Mouse (Mus musculus): Measurements from ENCODE around the gene Unk. TPM values are rescaled to one million over a fixed set of nuclear protein-coding genes. Genes with fewer than 3 reads are reported as not detected.
A peak's percentile ranks its signal among the peaks of the same experiment; 100 is the strongest.

Gene Unk
- polyA plus RNA-seq, 1 experiment from 2014 or later, result 41.3 TPM

DNA sequence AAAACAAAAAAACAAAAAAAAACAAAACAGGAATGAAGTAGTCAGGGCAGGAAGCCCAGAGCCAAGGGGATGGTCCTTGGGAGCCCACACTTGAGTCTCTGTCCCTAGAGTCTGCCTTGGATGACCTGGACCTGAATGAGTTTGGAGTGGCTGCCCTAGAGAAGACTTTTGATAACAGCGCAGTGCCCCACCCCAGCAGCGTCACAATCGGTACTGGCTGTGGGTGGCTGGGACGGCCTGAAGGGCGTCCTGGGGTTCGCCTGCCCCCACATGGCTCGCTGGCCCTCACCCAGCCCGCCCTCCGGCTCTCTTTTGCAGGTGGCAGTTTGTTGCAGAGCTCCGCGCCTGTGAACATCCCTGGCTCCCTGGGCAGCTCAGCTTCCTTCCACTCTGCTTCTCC lies 25.8 kb downstream of the Unk start:
- Histone ChIP-seq H3K4me3 (ENCODE audit: low read length) (no peak overlapping the region), H3K36me3 (ENCODE audit: control insufficient read depth, insufficient read depth, low read length) (peaks cover 65% of the 10 kb centered on the region), H3K27ac (ENCODE audit: low read length) (no peak overlapping the region), H3K4me2 (ENCODE audit: low read depth, low read length) (no peak overlapping the region), H3K4me1 (replicated peaks; ENCODE audit: control insufficient read depth, insufficient read depth, low read length) (no peaks in the 10 kb centered on the region), H3K27me3 (ENCODE audit: control insufficient read depth, insufficient read depth, low read depth, low read length) (no peaks in the 10 kb centered on the region), H3K9ac (ENCODE audit: low read length) (no peak overlapping the region), H3K9me3 (ENCODE audit: control insufficient read depth, low read length) (no peaks in the 10 kb centered on the region)
- ATAC-seq (ENCODE audit: low read depth), result no peak
- 88% methylated on average over 11 of the region's 11 CpGs for WGBS

DNA sequence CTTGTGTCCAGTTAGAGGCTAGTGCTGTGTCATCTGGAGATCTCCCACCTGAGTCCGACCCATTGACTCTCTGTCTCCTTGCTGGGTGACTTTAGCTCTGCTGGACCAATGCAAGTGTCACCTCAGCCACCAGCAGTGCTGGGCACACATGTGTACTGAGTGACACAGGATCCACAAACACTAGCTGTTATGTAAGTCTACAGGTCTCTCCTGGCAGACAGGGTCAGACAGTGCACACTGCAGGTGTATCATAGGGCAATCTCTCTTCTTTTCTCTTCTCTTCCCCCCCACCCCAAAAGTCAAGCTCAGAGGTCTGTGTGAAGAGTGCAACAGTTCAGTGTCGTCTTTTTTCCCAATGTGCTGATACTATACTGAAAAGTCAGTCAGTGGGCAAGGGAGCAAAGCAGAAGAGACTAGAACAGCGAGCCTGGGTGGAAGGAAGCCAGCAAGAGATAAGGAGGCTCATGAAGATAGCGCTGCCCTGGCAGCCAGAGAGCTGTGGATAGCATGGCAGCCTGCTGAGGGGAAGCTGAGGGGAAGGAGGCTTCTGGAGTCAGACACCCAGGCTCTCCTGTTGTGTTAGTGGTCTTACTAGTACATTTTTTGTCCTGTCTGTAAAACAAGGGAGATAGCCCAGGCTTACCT lies 27.2 kb downstream of the Unk start:
- Histone ChIP-seq H3K4me1 (replicated peaks; ENCODE audit: control insufficient read depth, insufficient read depth, low read length) (no peaks in the 10 kb centered on the region), H3K4me3 (ENCODE audit: low read length) (no peak overlapping the region), H3K36me3 (ENCODE audit: control insufficient read depth, insufficient read depth, low read length) (peaks cover 61% of the 10 kb centered on the region), H3K27ac (ENCODE audit: low read length) (no peak overlapping the region), H3K4me2 (ENCODE audit: low read depth, low read length) (no peak overlapping the region), H3K9ac (ENCODE audit: low read length) (no peak overlapping the region), H3K27me3 (ENCODE audit: control insufficient read depth, insufficient read depth, low read depth, low read length) (no peaks in the 10 kb centered on the region), H3K9me3 (ENCODE audit: control insufficient read depth, low read length) (no peaks in the 10 kb centered on the region)
- ATAC-seq (ENCODE audit: low read depth), result no peak
- WGBS, result 69% methylated on average over 4 of the region's 4 CpGs

DNA sequence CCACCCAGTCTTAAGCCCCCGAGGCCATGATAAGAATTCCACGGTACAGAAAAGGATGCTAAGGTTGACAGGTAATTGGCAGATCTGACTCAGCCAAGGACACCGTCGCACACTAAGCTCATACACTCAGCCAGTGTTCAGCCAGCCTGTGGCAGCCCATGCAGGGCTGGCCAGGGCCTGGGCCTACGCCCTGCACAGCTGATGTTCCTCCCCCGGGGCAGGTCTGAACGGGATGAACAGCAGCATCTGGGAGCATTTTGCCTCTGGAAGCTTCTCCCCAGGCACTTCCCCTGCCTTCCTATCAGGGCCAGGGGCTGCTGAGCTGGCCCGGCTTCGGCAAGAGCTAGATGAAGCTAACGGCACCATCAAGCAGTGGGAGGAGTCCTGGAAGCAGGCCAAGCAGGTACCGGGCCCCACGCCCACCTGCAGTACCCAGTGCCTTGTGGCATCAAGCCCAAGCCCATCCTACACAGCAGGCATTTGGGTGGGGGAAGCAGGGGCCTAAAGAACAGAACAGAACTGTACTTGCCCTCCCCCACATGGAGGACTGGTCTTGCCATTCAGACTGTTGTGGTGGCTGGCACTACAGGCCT lies 28.0 kb downstream of the Unk start:
- Histone ChIP-seq H3K4me2 (ENCODE audit: low read depth, low read length) (no peak overlapping the region), H3K27ac (ENCODE audit: low read length) (no peak overlapping the region), H3K9ac (ENCODE audit: low read length) (no peak overlapping the region), H3K9me3 (ENCODE audit: control insufficient read depth, low read length) (no peaks in the 10 kb centered on the region), H3K36me3 (ENCODE audit: control insufficient read depth, insufficient read depth, low read length) (peaks cover 62% of the 10 kb centered on the region), H3K4me3 (ENCODE audit: low read length) (no peak overlapping the region), H3K27me3 (ENCODE audit: control insufficient read depth, insufficient read depth, low read depth, low read length) (no peaks in the 10 kb centered on the region), H3K4me1 (replicated peaks; ENCODE audit: control insufficient read depth, insufficient read depth, low read length) (no peaks in the 10 kb centered on the region)
- WGBS, result 69% methylated on average over 12 of the region's 12 CpGs
- ATAC-seq (ENCODE audit: low read depth), result no peak

DNA sequence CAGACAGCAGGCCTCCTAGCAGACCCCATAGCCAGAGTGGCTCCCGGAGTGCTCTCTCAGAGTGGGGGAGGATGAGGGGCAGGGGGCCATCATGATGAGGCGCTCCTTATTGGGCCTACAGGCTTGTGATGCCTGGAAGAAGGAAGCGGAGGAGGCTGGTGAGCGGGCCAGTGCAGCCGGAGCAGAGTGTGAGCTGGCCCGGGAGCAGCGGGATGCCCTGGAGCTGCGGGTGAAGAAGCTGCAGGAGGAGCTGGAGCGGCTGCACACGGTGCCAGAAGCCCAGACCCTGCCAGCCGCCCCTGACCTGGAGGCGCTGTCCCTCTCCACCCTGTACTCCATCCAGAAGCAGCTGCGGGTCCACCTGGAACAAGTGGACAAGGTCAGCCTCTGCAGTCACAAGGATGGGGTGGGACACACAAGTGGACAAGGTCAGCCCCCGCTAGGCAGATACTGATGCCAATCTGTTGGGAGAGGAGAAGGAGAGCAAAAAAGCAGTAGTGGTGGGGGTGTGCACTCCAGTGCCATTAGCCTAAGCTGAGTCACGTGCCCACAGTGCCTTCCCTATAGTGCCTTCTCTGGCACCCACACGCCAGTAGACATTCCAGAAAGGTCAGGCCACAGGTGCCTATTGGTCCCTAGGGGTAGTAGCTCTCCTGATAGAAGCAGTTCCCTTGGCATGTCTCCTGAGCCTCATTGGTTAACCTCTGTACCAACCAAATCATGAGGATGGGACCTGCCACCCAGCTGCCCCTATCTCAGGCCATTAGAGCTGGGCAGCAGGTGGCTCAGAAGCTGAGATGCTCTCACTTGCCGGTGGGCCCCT lies 29.0 kb downstream of the Unk start:
- H3K27ac ChIP-seq (ENCODE audit: low read length), result no peak overlapping the region
- no peaks in the 10 kb centered on the region for H3K4me1 ChIP-seq (replicated peaks; ENCODE audit: control insufficient read depth, insufficient read depth, low read length)
- H3K4me3 ChIP-seq (ENCODE audit: low read length), result no peak overlapping the region
- H3K27me3 ChIP-seq (ENCODE audit: control insufficient read depth, insufficient read depth, low read depth, low read length), result no peaks in the 10 kb centered on the region
- no peak overlapping the region for H3K9ac ChIP-seq (ENCODE audit: low read length)
- peaks cover 57% of the 10 kb centered on the region for H3K36me3 ChIP-seq (ENCODE audit: control insufficient read depth, insufficient read depth, low read length)
- no peak for ATAC-seq (ENCODE audit: low read depth)
- H3K9me3 ChIP-seq (ENCODE audit: control insufficient read depth, low read length), result no peaks in the 10 kb centered on the region
- H3K4me2 ChIP-seq (ENCODE audit: low read depth, low read length), result no peak overlapping the region
- WGBS, result 89% methylated on average over 17 of the region's 17 CpGs

DNA sequence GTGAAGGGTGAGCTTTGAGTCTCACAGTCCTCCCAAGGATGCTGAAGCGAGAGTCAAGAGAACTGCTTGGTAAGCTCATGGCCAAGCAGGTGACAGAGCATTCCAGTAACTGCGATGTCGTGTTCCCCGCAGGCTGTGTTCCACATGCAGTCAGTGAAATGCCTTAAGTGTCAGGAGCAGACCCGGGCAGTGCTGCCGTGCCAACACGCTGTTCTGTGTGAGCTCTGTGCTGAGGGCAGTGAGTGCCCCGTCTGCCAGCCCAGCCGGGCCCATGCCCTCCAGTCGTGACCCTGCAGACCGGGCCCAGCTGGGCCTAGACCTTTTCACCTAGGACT lies 29.5 kb downstream of the Unk start:
- no peaks in the 10 kb centered on the region for H3K27me3 ChIP-seq (ENCODE audit: control insufficient read depth, insufficient read depth, low read depth, low read length)
- no peak for ATAC-seq (ENCODE audit: low read depth)
- 91% methylated on average over 11 of the region's 11 CpGs for WGBS
- no peak overlapping the region for H3K4me2 ChIP-seq (ENCODE audit: low read depth, low read length)
- H3K27ac ChIP-seq (ENCODE audit: low read length), result no peak overlapping the region
- H3K4me1 ChIP-seq (replicated peaks; ENCODE audit: control insufficient read depth, insufficient read depth, low read length), result no peaks in the 10 kb centered on the region
- H3K4me3 ChIP-seq (ENCODE audit: low read length), result no peak overlapping the region
- H3K9ac ChIP-seq (ENCODE audit: low read length), result no peak overlapping the region
- H3K9me3 ChIP-seq (ENCODE audit: control insufficient read depth, low read length), result no peaks in the 10 kb centered on the region
- H3K36me3 ChIP-seq (ENCODE audit: control insufficient read depth, insufficient read depth, low read length), result peaks cover 52% of the 10 kb centered on the region

DNA sequence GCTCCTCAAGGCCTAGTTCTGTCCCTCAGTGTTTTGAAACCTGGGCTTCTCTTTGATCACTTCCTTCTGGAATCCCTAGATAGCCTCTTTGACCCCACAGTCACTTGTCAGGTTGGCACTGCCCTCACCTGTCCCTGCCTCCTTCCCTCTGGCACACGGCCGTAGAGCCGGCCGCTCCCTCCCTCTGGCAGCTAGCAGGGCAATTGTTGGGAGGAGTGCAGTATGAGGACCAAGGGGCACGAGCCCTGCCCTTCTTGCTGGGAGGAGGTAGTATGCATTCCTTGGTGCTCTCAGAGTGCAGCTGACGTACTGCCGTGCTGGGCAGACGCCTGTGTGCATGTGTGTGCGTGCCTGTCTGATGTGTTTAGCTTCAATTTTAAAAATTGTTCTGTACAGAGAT lies 30.5 kb downstream of the Unk start:
- peak; percentile 76 for ATAC-seq (ENCODE audit: low read depth)
- Histone ChIP-seq H3K36me3 (ENCODE audit: control insufficient read depth, insufficient read depth, low read length) (peaks cover 43% of the 10 kb centered on the region), H3K9me3 (ENCODE audit: control insufficient read depth, low read length) (no peaks in the 10 kb centered on the region)

DNA sequence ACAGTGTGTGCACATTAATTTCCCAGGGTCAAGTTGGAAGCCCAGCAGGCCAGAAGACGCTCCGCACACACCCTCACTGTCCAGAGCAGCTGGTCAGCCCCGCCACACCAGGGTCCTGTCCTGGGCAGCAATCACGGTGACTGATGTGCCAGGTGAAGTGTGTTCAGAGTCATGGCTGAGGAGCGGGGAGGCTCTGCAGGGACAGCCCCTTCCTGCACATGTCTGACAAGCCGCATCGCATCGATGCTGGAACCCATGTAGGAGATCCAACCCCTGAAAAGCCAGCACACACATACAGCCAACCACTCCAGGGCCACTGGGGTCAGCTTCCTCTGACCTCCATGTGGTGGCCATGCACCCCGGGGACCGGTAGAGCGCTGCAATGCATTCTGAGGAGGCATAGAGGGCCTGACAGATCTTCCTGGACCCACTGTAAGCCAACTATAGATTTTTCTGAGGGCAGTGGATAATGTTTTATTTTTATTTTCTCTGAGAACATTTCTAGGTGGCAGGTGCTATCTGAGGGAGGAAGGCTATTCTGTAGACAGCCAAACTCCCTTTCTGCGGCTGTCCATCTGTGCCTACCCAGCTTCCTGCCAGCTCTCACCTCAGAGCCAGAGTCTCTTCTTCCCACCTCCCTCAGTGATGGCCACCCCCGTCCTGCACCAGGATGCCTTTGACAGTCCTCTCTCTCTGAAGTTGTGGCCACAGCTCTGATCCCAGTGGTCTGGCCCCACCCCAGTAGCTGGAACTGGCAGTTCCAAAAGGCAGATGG lies 31.7 kb downstream of the Unk start:
- Histone ChIP-seq H3K36me3 (ENCODE audit: control insufficient read depth, insufficient read depth, low read length) (peaks cover 33% of the 10 kb centered on the region), H3K4me2 (ENCODE audit: low read depth, low read length) (no peak overlapping the region), H3K9ac (ENCODE audit: low read length) (no peak overlapping the region), H3K9me3 (ENCODE audit: control insufficient read depth, low read length) (no peaks in the 10 kb centered on the region), H3K27ac (ENCODE audit: low read length) (no peak overlapping the region), H3K4me3 (ENCODE audit: low read length) (no peak overlapping the region), H3K4me1 (replicated peaks; ENCODE audit: control insufficient read depth, insufficient read depth, low read length) (no peaks in the 10 kb centered on the region), H3K27me3 (ENCODE audit: control insufficient read depth, insufficient read depth, low read depth, low read length) (no peaks in the 10 kb centered on the region)
- ATAC-seq (ENCODE audit: low read depth), result no peak
- WGBS, result 81% methylated on average over 13 of the region's 13 CpGs

More for the DNA sequence above, 30.5 kb downstream of the Unk start:
- 62% methylated on average over 9 of the region's 9 CpGs for WGBS
- Histone ChIP-seq H3K4me1 (replicated peaks; ENCODE audit: control insufficient read depth, insufficient read depth, low read length) (no peaks in the 10 kb centered on the region), H3K9ac (ENCODE audit: low read length) (no peak overlapping the region), H3K27ac (ENCODE audit: low read length) (peak overlapping the region; percentile 50), H3K4me3 (ENCODE audit: low read length) (no peak overlapping the region), H3K27me3 (ENCODE audit: control insufficient read depth, insufficient read depth, low read depth, low read length) (no peaks in the 10 kb centered on the region), H3K4me2 (ENCODE audit: low read depth, low read length) (no peak overlapping the region)

DNA sequence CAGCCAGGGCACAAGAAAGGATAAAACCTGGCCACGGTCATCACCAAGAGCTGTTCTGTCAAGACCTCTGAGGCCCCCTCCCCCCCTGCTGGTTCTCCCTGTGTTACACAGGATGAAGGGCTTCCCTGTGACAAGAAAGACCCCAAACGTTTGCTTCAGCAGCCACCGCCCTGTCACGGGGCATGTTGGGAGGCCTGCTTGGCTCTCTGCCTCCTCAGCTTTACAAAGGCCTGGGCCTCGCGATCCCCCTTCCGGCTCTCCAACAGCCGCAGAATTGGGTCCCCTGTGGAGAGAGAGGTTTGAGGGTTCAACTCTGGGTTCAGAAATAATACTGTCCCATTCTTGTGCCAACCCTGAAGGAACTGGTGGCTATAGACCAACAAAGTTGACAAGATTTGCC lies 32.4 kb downstream of the Unk start:
- WGBS, result 65% methylated on average over 8 of the region's 8 CpGs

DNA sequence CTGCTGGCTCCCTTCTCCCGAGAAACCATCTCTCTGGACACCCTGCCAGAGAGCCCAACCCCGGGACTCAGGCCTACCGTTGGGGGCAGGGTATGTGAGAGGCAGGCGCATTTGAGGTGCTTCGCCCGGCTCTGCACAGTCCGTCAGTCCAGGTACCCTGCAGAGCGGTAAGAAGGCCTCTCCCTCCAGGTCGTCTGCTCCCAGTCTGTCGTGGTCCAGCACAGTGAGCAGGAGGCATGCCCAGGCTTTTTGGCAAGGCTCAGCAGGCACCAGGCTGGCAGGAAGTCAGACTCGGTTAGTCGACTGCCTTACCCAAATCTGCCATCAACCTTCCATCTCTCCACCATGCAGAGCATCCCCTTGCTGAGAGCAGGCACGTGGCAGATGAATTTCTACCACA lies 33.4 kb downstream of the Unk start:
- H3K4me3 ChIP-seq (ENCODE audit: low read length), result no peak overlapping the region
- no peaks in the 10 kb centered on the region for H3K27me3 ChIP-seq (ENCODE audit: control insufficient read depth, insufficient read depth, low read depth, low read length)
- 52% methylated on average over 13 of the region's 13 CpGs for WGBS
- H3K4me1 ChIP-seq (replicated peaks; ENCODE audit: control insufficient read depth, insufficient read depth, low read length), result no peaks in the 10 kb centered on the region
- H3K9ac ChIP-seq (ENCODE audit: low read length), result no peak overlapping the region
- H3K27ac ChIP-seq (ENCODE audit: low read length), result no peak overlapping the region
- H3K36me3 ChIP-seq (ENCODE audit: control insufficient read depth, insufficient read depth, low read length), result peaks cover 19% of the 10 kb centered on the region; the same call in 1 of the 2 replicates
- no peak for ATAC-seq (ENCODE audit: low read depth)
- no peak overlapping the region for H3K4me2 ChIP-seq (ENCODE audit: low read depth, low read length)
- H3K9me3 ChIP-seq (ENCODE audit: control insufficient read depth, low read length), result no peaks in the 10 kb centered on the region

More for the DNA sequence above, 32.4 kb downstream of the Unk start:
- Histone ChIP-seq H3K27ac (ENCODE audit: low read length) (no peak overlapping the region), H3K4me3 (ENCODE audit: low read length) (no peak overlapping the region), H3K9me3 (ENCODE audit: control insufficient read depth, low read length) (no peaks in the 10 kb centered on the region), H3K36me3 (ENCODE audit: control insufficient read depth, insufficient read depth, low read length) (peaks cover 27% of the 10 kb centered on the region), H3K9ac (ENCODE audit: low read length) (no peak overlapping the region), H3K4me1 (replicated peaks; ENCODE audit: control insufficient read depth, insufficient read depth, low read length) (no peaks in the 10 kb centered on the region), H3K27me3 (ENCODE audit: control insufficient read depth, insufficient read depth, low read depth, low read length) (no peaks in the 10 kb centered on the region), H3K4me2 (ENCODE audit: low read depth, low read length) (no peak overlapping the region)
- no peak for ATAC-seq (ENCODE audit: low read depth)

Data from lung, embryonic 16.5 days (tissue).